Mouse (Mus musculus) CH12.LX (cell line): ENCODE results near the gene Mpz. TPM values are rescaled to one million over a fixed set of nuclear protein-coding genes. Genes with fewer than 3 reads are reported as not detected.

Experiments
- DNase-seq: peaks from one replicate; pipeline ENCODE4 v3.0.0-alpha.2; 2013; ENCODE audit errors: extremely low read depth
- H3K27ac ChIP-seq: 2 replicates; pipeline ENCODE4 v1.5.1; 2012; ENCODE audit warnings: low read depth, mild to moderate bottlenecking, control low read depth, moderate library complexity; ENCODE audit not compliant: insufficient read depth
- H3K27me3 ChIP-seq: replicated peaks from 2 replicates; pipeline ENCODE3; 2012; ENCODE audit warnings: inconsistent platforms
- H3K36me3 ChIP-seq, 2 experiments: replicated peaks in 1 of 2; 2 replicates each; pipeline versions ENCODE3 to v1.6.1; 2012; ENCODE audit warnings: inconsistent platforms in 1 of 2, low read length in 1 of 2, mild to moderate bottlenecking in 1 of 2, mixed read lengths in 1 of 2, moderate library complexity in 1 of 2; ENCODE audit not compliant: control insufficient read depth in 1 of 2, insufficient read depth in 1 of 2
- H3K4me1 ChIP-seq, 2 experiments: 2 replicates each; pipeline ENCODE4 v1.6.1; 2012; ENCODE audit warnings: inconsistent platforms in 1 of 2, moderate library complexity in 1 of 2; ENCODE audit not compliant: insufficient read depth in 2 of 2, control insufficient read depth in 1 of 2
- H3K4me2 ChIP-seq: 2 replicates; pipeline ENCODE4 v1.6.1; 2012; ENCODE audit warnings: low read depth, mild to moderate bottlenecking, control low read depth; ENCODE audit not compliant: poor library complexity, insufficient read depth, severe bottlenecking
- H3K4me3 ChIP-seq, 3 experiments: fragments of 150-350 bp in 1 of 3; sonication (generic) in 1 of 3; replicated peaks in 1 of 3; 2 replicates each; pipeline versions ENCODE3 to v1.5.1; 2011 to 2012; ENCODE audit warnings: low read depth in 2 of 3, low read length in 2 of 3, mild to moderate bottlenecking in 2 of 3, moderate library complexity in 2 of 3, control low read depth in 1 of 3, improper control_type of control experiment in 1 of 3, inconsistent platforms in 1 of 3, mixed read lengths in 1 of 3; ENCODE audit not compliant: poor library complexity in 1 of 3
- H3K79me2 ChIP-seq: replicated peaks from 2 replicates; pipeline ENCODE4 v1.6.1; 2012; ENCODE audit warnings: mild to moderate bottlenecking, moderate library complexity; ENCODE audit not compliant: control insufficient read depth, poor library complexity, insufficient read depth, severe bottlenecking; ENCODE audit errors: extremely low read depth
- H3K9ac ChIP-seq: 2 replicates; pipeline ENCODE4 v1.6.1; 2012; ENCODE audit warnings: low read depth, mild to moderate bottlenecking, control low read depth, moderate library complexity; ENCODE audit not compliant: insufficient read depth
- H3K9me3 ChIP-seq: replicated peaks from 2 replicates; pipeline ENCODE3; 2012; ENCODE audit warnings: low read length, inconsistent platforms, mixed read lengths
- CHD2 ChIP-seq: IDR thresholded peaks from 2 replicates; pipeline ENCODE4 v1.6.1; 2011; ENCODE audit warnings: low read length, improper control_type of control experiment
- CTCF ChIP-seq, 2 experiments: IDR thresholded peaks in 1 of 2; conservative IDR thresholded peaks in 1 of 2; 2 replicates each; pipeline ENCODE4 v1.5.1; 2011 to 2012; ENCODE audit warnings: low read depth in 2 of 2, low read length in 2 of 2, improper control_type of control experiment in 1 of 2, inconsistent platforms in 1 of 2, mild to moderate bottlenecking in 1 of 2, moderate library complexity in 1 of 2
- E2F4 ChIP-seq: IDR thresholded peaks from 2 replicates; pipeline ENCODE4 v1.6.1; 2011; ENCODE audit warnings: low read depth, low read length, improper control_type of control experiment; ENCODE audit not compliant: insufficient replicate concordance
- EP300 ChIP-seq: IDR thresholded peaks from 2 replicates; pipeline ENCODE4 v1.6.1; 2011; ENCODE audit warnings: low read length, improper control_type of control experiment
- HCFC1 ChIP-seq: IDR thresholded peaks from 2 replicates; pipeline ENCODE4 v1.6.1; 2012; ENCODE audit warnings: low read depth, mild to moderate bottlenecking, inconsistent platforms, low read length, improper control_type of control experiment
- IRF4 ChIP-seq: IDR thresholded peaks from 2 replicates; pipeline ENCODE4 v1.6.1; 2014; ENCODE audit warnings: low read depth, mild to moderate bottlenecking, inconsistent platforms, low read length, improper control_type of control experiment
- KAT2A ChIP-seq: IDR thresholded peaks from 2 replicates; pipeline ENCODE4 v1.6.1; 2012; ENCODE audit warnings: low read length, improper control_type of control experiment, inconsistent platforms; ENCODE audit not compliant: insufficient replicate concordance
- MAFK ChIP-seq: IDR thresholded peaks from 2 replicates; pipeline ENCODE4 v1.6.1; 2011; ENCODE audit warnings: low read length, improper control_type of control experiment; ENCODE audit not compliant: insufficient replicate concordance
- MAX ChIP-seq: IDR thresholded peaks from 2 replicates; pipeline ENCODE4 v1.6.1; 2011; ENCODE audit warnings: low read length, improper control_type of control experiment
- MAZ ChIP-seq: IDR thresholded peaks from 2 replicates; pipeline ENCODE4 v1.6.1; 2012; ENCODE audit warnings: low read depth, mild to moderate bottlenecking, inconsistent platforms, low read length, improper control_type of control experiment, moderate library complexity
- MXI1 ChIP-seq: IDR thresholded peaks from 2 replicates; pipeline ENCODE4 v1.6.1; 2011; ENCODE audit warnings: mild to moderate bottlenecking, low read depth, low read length, improper control_type of control experiment
- NELFE ChIP-seq: IDR thresholded peaks from 2 replicates; pipeline ENCODE4 v1.6.1; 2011; ENCODE audit warnings: low read depth, low read length, improper control_type of control experiment
- NRF1 ChIP-seq: IDR thresholded peaks from 2 replicates; pipeline ENCODE4 v1.6.1; 2014; ENCODE audit warnings: low read depth, mild to moderate bottlenecking, inconsistent platforms, low read length, improper control_type of control experiment, moderate library complexity
- PAX5 ChIP-seq: IDR thresholded peaks from 2 replicates; pipeline ENCODE4 v1.6.1; 2012; ENCODE audit warnings: low read length, inconsistent platforms, mixed read lengths
- POLR2A ChIP-seq: IDR thresholded peaks from 2 replicates; pipeline ENCODE4 v1.6.1; 2011; ENCODE audit warnings: low read depth, mild to moderate bottlenecking, improper control_type of control experiment, low read length
- RCOR1 ChIP-seq: conservative IDR thresholded peaks from 2 replicates; pipeline ENCODE4 v1.6.1; 2012; ENCODE audit warnings: low read depth, mild to moderate bottlenecking, inconsistent platforms, low read length, improper control_type of control experiment
- TCF12 ChIP-seq: IDR thresholded peaks from 2 replicates; pipeline ENCODE4 v1.6.1; 2014; ENCODE audit warnings: low read depth, mild to moderate bottlenecking, inconsistent platforms, low read length, improper control_type of control experiment
- USF1 ChIP-seq: IDR thresholded peaks from 2 replicates; pipeline ENCODE4 v1.6.1; 2014; ENCODE audit warnings: low read depth, mild to moderate bottlenecking, inconsistent platforms, low read length, improper control_type of control experiment
- ZC3H11A ChIP-seq: IDR thresholded peaks from 2 replicates; pipeline ENCODE4 v1.6.1; 2012; ENCODE audit warnings: low read depth, mild to moderate bottlenecking, inconsistent platforms, low read length, improper control_type of control experiment
- ZKSCAN1 ChIP-seq: IDR thresholded peaks from 2 replicates; pipeline ENCODE4 v1.6.1; 2012; ENCODE audit warnings: low read depth, inconsistent platforms, low read length, improper control_type of control experiment, borderline replicate concordance
- ZMIZ1 ChIP-seq: IDR thresholded peaks from 2 replicates; pipeline ENCODE4 v1.6.1; 2012; ENCODE audit warnings: low read depth, mild to moderate bottlenecking, inconsistent platforms, low read length, improper control_type of control experiment
- ZNF384 ChIP-seq: IDR thresholded peaks from 2 replicates; pipeline ENCODE4 v1.6.1; 2012; ENCODE audit warnings: low read depth, low read length, improper control_type of control experiment, inconsistent platforms
- dilution Hi-C: fragments of 300-500 bp; cut with MboI; formaldehyde crosslinking; loops from 2 replicates; pipeline ENCODE4 v1.14.3; 2020; ENCODE audit warnings: low sequenced_read_pairs; ENCODE audit not compliant: extremely low pct_unique_long_range_greater_than_20kb, extremely low pct_ligation_motif_present
- in situ Hi-C: fragments of 300-500 bp; cut with MboI; formaldehyde crosslinking; loops from 3 replicates; pipeline ENCODE4 v1.14.3; 2019; ENCODE audit warnings: low sequenced_read_pairs, low pct_ligation_motif_present, low pct_unique_long_range_greater_than_20kb, mixed read lengths
- polyA plus RNA-seq: library from polyadenylated mRNA; unstranded; fragments of >175 nt; gene quantifications from 2 replicates; pipeline ENCODE4 v1.2.1, GENCODE M21; 2012; ENCODE audit warnings: low read depth; ENCODE audit not compliant: insufficient read length
- total RNA-seq, 2 experiments: library from RNA; depleted of rRNA; stranded (reverse); fragments of 300-350 nt in 1 of 2; fragments of >200 nt in 1 of 2; gene quantifications; 2 replicates each; pipeline ENCODE4 v1.2.3; 2012 to 2014

The Mpz gene
- total and polyA plus RNA-seq, 3 experiments, result 0.21 to 0.49 TPM; not detected in 1

DNA sequence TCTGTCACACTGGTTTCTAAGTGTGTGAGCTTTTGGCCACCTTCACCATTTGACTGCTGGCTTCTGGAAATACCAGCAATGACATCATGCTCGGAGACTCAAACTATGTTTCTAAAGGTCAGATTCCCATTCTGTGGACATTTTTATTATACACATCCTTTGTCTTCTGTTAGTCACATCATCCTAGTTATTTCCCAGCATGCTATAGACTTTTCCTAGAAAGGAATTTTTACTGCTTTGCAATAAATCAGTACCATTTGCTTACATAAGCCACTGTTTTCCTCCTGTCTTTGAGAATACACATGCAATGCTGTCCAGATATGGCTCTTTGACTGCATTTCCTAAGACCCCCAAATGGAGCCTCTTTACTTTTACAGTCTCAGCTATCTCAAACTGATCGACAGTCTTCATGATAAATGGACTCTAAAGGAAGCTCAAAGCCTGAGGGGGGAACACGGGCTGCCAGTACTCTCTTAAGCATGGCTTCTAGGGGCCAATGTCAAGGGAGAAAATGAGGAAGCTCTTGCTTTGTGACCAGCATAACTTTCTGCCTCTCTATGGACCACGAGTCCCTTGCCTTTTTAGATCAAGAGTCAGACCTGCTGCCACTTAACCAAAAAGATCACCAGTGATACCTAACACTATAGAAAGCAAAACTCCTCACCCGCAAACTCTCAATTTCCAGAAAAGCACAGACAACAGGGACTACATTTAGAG lies 15.3 kb downstream of the Mpz start:
- in situ Hi-C loops (no loop called here), dilution Hi-C loops (no loop called here)
- H3K27me3 ChIP-seq, result peaks cover 10% of the 10 kb centered on the region

GRCm38 (mm10) chr1:171168906-171169305 lies 18.4 kb downstream of the Mpz start:
- Histone ChIP-seq H3K79me2 (no peaks in the 10 kb centered on the region), H3K9ac (no peak overlapping the region), H3K4me3 (no peak overlapping the region), H3K4me2 (no peak overlapping the region), H3K27me3 (peaks cover 10% of the 10 kb centered on the region), H3K27ac (no peak overlapping the region), H3K9me3 (no peaks in the 10 kb centered on the region), H3K4me1 (no peaks in the 10 kb centered on the region; a peak in 1 of 4 replicates), H3K36me3 (no peaks in the 10 kb centered on the region)
- dilution Hi-C loops (no loop called here), in situ Hi-C loops (no loop called here)
- no peak for TF ChIP-seq EP300
- no peak for TF ChIP-seq HCFC1
- no peak for TF ChIP-seq USF1
- no peak for TF ChIP-seq CTCF (conservative IDR thresholded peaks at IDR 0.05 in 1 of 2, IDR thresholded peaks at IDR 0.05 in 1 of 2; ENCODE audit: low read depth in 2 of 2, low read length in 2 of 2)
- TF ChIP-seq ZMIZ1, result no peak
- no peak for DNase-seq

More for the DNA sequence above, 15.3 kb downstream of the Mpz start:
- Histone ChIP-seq H3K36me3 (no peaks in the 10 kb centered on the region), H3K4me1 (no peaks in the 10 kb centered on the region; a peak in 1 of 4 replicates), H3K4me3 (no peak overlapping the region), H3K4me2 (no peak overlapping the region), H3K9ac (no peak overlapping the region), H3K27ac (no peak overlapping the region), H3K9me3 (no peaks in the 10 kb centered on the region), H3K79me2 (no peaks in the 10 kb centered on the region)
- TF ChIP-seq ZMIZ1 (no peak), NELFE (no peak), CTCF (conservative IDR thresholded peaks at IDR 0.05 in 1 of 2, IDR thresholded peaks at IDR 0.05 in 1 of 2; ENCODE audit: low read depth in 2 of 2, low read length in 2 of 2) (no peak), MAZ (no peak), NRF1 (no peak), RCOR1 (no peak), PAX5 (no peak), POLR2A (no peak)
- DNase-seq, result no peak

GRCm38 (mm10) chr1:171169913-171170312 lies 19.4 kb downstream of the Mpz start:
- no peak for TF ChIP-seq ZC3H11A
- no peak for TF ChIP-seq RCOR1
- TF ChIP-seq IRF4, result no peak
- TF ChIP-seq MXI1, result no peak
- TF ChIP-seq KAT2A, result no peak
- TF ChIP-seq MAX, result no peak
- TF ChIP-seq MAFK, result no peak
- no peak for TF ChIP-seq CTCF (conservative IDR thresholded peaks at IDR 0.05 in 1 of 2, IDR thresholded peaks at IDR 0.05 in 1 of 2; ENCODE audit: low read depth in 2 of 2, low read length in 2 of 2)
- no peak for TF ChIP-seq CHD2
- TF ChIP-seq ZKSCAN1, result no peak
- no peak for TF ChIP-seq EP300
- TF ChIP-seq E2F4, result no peak
- no peak for TF ChIP-seq TCF12
- no peak for TF ChIP-seq ZNF384
- TF ChIP-seq, all 38 proteins: peak for 0
- Histone ChIP-seq H3K27ac (no peak overlapping the region), H3K79me2 (no peaks in the 10 kb centered on the region), H3K4me1 (no peaks in the 10 kb centered on the region), H3K4me3 (no peak overlapping the region), H3K27me3 (peaks cover 14% of the 10 kb centered on the region), H3K36me3 (no peaks in the 10 kb centered on the region), H3K4me2 (no peak overlapping the region), H3K9me3 (no peaks in the 10 kb centered on the region), H3K9ac (no peak overlapping the region)
- DNase-seq, result no peak
- in situ Hi-C loops (no loop called here), dilution Hi-C loops (no loop called here)
